Mouse (Mus musculus) stomach, embryonic 16.5 days (tissue): ENCODE results near the gene Ppp1r12a. TPM values are rescaled to one million over a fixed set of nuclear protein-coding genes. Genes with fewer than 3 reads are reported as not detected.

ENCODE experiments used
- ATAC-seq: fragments of 200-750 bp; cut with Nextera tagmentation; 2 replicates; pipeline ENCODE4 v1.8.0; 2017; ENCODE audit warnings: moderate number of reproducible peaks, moderate TSS enrichment; ENCODE audit not compliant: insufficient read depth, low FRiP score
- H3K27ac ChIP-seq: fragments of 300-500 bp; sonication (generic); 2 replicates; pipeline ENCODE4 v1.5.1; 2014; ENCODE audit warnings: low read length
- H3K27me3 ChIP-seq: fragments of 300-500 bp; sonication (generic); 2 replicates; pipeline ENCODE4 v1.6.1; 2014; ENCODE audit warnings: low read length, control low read depth, mixed read lengths; ENCODE audit not compliant: control insufficient read depth, insufficient read depth
- H3K36me3 ChIP-seq: fragments of 300-500 bp; sonication (generic); 2 replicates; pipeline ENCODE4 v1.6.1; 2014; ENCODE audit warnings: low read length; ENCODE audit not compliant: control insufficient read depth, insufficient read depth
- H3K4me1 ChIP-seq: fragments of 300-500 bp; sonication (generic); 2 replicates; pipeline ENCODE4 v1.6.1; 2014; ENCODE audit warnings: low read length, control low read depth, mixed read lengths; ENCODE audit not compliant: control insufficient read depth, insufficient read depth
- H3K4me2 ChIP-seq: fragments of 300-500 bp; sonication (generic); 2 replicates; pipeline ENCODE4 v1.6.1; 2014; ENCODE audit warnings: low read depth, low read length, mixed read lengths
- H3K4me3 ChIP-seq: fragments of 300-500 bp; sonication (generic); replicated peaks from 2 replicates; pipeline ENCODE4 v1.5.1; 2014; ENCODE audit warnings: mild to moderate bottlenecking, low read length
- H3K9ac ChIP-seq: fragments of 300-500 bp; sonication (generic); 2 replicates; pipeline ENCODE4 v1.6.1; 2014; ENCODE audit warnings: low read length
- H3K9me3 ChIP-seq: fragments of 300-500 bp; sonication (generic); replicated peaks from 2 replicates; pipeline ENCODE4 v1.6.1; 2016; ENCODE audit warnings: low read length, control low read depth; ENCODE audit not compliant: control insufficient read depth
- WGBS: fragments of 180-500 bp; shearing (Covaris S2); extraction: QIAGEN DNeasy Blood & Tissue Kit; methylation state at CpG from one replicate; pipeline ENCODE4 v1.1.7; 2014; 5-methylcytosine and 5-hydroxymethylcytosine counted together
- polyA plus RNA-seq: library from polyadenylated mRNA; unstranded; fragments of >200 nt; fragmentation: Nextera tagmentation; extraction: Ambion mirVana; gene quantifications from 2 replicates; pipeline ENCODE4 v1.2.1, GENCODE M21; 2015

Gene Ppp1r12a
- polyA plus RNA-seq, 1 experiment from 2014 or later, result 104 TPM

GRCm38 (mm10) chr10:108133745-108134144, 28.2 kb upstream of the Ppp1r12a start:
- no peaks in the 10 kb centered on the region for H3K4me1 ChIP-seq
- H3K9me3 ChIP-seq, result no peaks in the 10 kb centered on the region
- H3K4me2 ChIP-seq, result no peak overlapping the region
- H3K27ac ChIP-seq, result no peak overlapping the region
- no peak overlapping the region for H3K4me3 ChIP-seq
- no peak overlapping the region for H3K9ac ChIP-seq
- H3K36me3 ChIP-seq, result no peaks in the 10 kb centered on the region
- WGBS, result 65% methylated on average over 5 of the region's 5 CpGs
- H3K27me3 ChIP-seq, result no peaks in the 10 kb centered on the region
- ATAC-seq, result no peak

DNA sequence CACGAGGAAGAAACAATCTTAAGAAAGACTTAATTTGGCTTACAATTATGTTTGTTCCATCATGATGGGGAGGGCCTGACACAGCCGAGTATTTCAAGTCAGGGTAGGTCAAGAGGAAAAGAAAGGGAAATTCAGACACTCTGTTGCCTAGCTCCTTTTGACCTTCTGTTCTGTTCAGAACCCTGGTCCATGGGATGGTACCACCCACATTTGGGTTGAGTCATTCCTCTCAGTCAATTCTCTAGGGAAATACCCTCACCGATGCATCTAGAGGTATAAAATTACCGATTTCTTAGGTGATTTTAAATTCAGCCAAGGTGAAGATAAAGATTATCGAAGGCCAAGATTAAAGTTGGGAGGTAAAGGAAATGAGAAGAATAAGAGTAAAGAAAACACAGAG, 23.6 kb upstream of the Ppp1r12a start:
- Histone ChIP-seq H3K9ac (no peak overlapping the region), H3K4me3 (no peak overlapping the region), H3K27ac (no peak overlapping the region), H3K4me2 (no peak overlapping the region), H3K4me1 (no peaks in the 10 kb centered on the region), H3K9me3 (no peaks in the 10 kb centered on the region), H3K27me3 (no peaks in the 10 kb centered on the region), H3K36me3 (no peaks in the 10 kb centered on the region)
- no peak for ATAC-seq
- 83% methylated on average over 5 of the region's 5 CpGs for WGBS

- Histone ChIP-seq H3K27me3 (no peaks in the 10 kb centered on the region), H3K9me3 (no peaks in the 10 kb centered on the region)
Measured at GRCm38 (mm10) chr10:108139788-108140187, 22.2 kb upstream of the Ppp1r12a start.

GRCm38 (mm10) chr10:108140742-108141141, 21.3 kb upstream of the Ppp1r12a start:
- no peaks in the 10 kb centered on the region for H3K36me3 ChIP-seq
- H3K9me3 ChIP-seq, result no peaks in the 10 kb centered on the region
- no peak overlapping the region for H3K9ac ChIP-seq
- H3K4me2 ChIP-seq, result no peak overlapping the region
- ATAC-seq, result no peak
- no peak overlapping the region for H3K4me3 ChIP-seq
- no peaks in the 10 kb centered on the region for H3K27me3 ChIP-seq
- H3K27ac ChIP-seq, result no peak overlapping the region
- WGBS, result 84% methylated on average over 3 of the region's 3 CpGs
- H3K4me1 ChIP-seq, result no peaks in the 10 kb centered on the region

More at GRCm38 (mm10) chr10:108139788-108140187, 22.2 kb upstream of the Ppp1r12a start:
- Histone ChIP-seq H3K9ac (no peak overlapping the region), H3K36me3 (no peaks in the 10 kb centered on the region), H3K4me1 (no peaks in the 10 kb centered on the region), H3K4me2 (no peak overlapping the region), H3K27ac (no peak overlapping the region), H3K4me3 (no peak overlapping the region)
- ATAC-seq, result no peak
- 76% methylated on average over 3 of the region's 3 CpGs for WGBS

- Histone ChIP-seq H3K36me3 (no peaks in the 10 kb centered on the region), H3K27ac (no peak overlapping the region), H3K4me2 (no peak overlapping the region), H3K9ac (no peak overlapping the region), H3K27me3 (no peaks in the 10 kb centered on the region), H3K4me3 (no peak overlapping the region), H3K9me3 (no peaks in the 10 kb centered on the region), H3K4me1 (no peaks in the 10 kb centered on the region)
- 77% methylated on average over 4 of the region's 4 CpGs for whole genome bisulfite sequencing
- ATAC-seq, result no peak
Measured at GRCm38 (mm10) chr10:108143991-108144525, 17.9 kb upstream of the Ppp1r12a start.

- no peak overlapping the region for H3K4me3 ChIP-seq
- no peaks in the 10 kb centered on the region for H3K36me3 ChIP-seq
- ATAC-seq, result no peak
- no peak overlapping the region for H3K9ac ChIP-seq
- no peaks in the 10 kb centered on the region for H3K27me3 ChIP-seq
- 85% methylated on average over 9 of the region's 9 CpGs for WGBS
- H3K27ac ChIP-seq, result no peak overlapping the region
- H3K9me3 ChIP-seq, result no peaks in the 10 kb centered on the region
- H3K4me2 ChIP-seq, result no peak overlapping the region
- H3K4me1 ChIP-seq, result no peaks in the 10 kb centered on the region
Measured at GRCm38 (mm10) chr10:108145701-108146100, 16.3 kb upstream of the Ppp1r12a start.

DNA sequence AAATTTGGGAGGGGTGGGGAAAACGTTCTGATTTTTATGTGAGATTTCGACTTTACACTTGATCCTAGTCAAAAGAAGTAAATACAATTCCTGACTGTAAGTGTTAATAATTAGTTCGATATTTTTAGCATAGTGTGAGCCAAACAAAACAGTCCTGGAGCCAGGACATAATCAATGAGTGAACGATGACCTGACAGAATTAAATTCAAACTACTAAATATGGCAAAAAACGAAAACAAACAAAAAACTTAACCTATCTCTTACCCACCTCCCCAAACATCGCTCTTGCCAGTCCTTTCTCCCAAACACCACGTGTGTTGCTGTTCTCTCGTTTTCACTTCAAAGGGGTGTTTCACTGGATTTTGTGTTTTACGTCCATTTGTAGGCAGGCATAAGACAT, 15.0 kb upstream of the Ppp1r12a start:
- Histone ChIP-seq H3K36me3 (no peaks in the 10 kb centered on the region), H3K4me3 (no peak overlapping the region), H3K9ac (no peak overlapping the region), H3K9me3 (no peaks in the 10 kb centered on the region), H3K4me2 (no peak overlapping the region), H3K27me3 (no peaks in the 10 kb centered on the region), H3K27ac (no peak overlapping the region), H3K4me1 (no peaks in the 10 kb centered on the region)
- ATAC-seq, result no peak
- 73% methylated on average over 9 of the region's 9 CpGs for WGBS

DNA sequence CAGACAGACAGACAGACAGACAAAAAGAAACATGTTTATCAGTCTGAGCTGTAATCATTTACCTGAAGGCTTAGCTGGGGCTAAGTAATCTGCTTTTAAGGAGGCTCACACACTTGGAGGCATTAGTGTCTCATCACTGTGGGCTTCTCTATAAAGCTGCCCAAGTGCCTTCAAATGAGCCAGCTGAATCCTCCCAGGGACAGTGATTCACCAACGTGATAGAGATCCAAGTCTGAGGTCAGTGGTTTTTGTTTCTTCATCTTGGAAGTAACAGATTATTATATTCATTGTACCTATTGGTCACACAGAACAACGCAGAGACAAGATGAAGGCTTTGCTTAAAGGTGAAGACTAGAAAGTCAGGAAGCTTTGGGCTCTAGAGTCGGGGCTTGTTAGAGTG, 8.7 kb upstream of the Ppp1r12a start:
- H3K4me3 ChIP-seq, result no peak overlapping the region
- no peak overlapping the region for H3K9ac ChIP-seq
- no peak overlapping the region for H3K4me2 ChIP-seq
- 84% methylated on average over 3 of the region's 3 CpGs for WGBS
- H3K36me3 ChIP-seq, result no peaks in the 10 kb centered on the region
- H3K27ac ChIP-seq, result no peak overlapping the region
- no peaks in the 10 kb centered on the region for H3K27me3 ChIP-seq
- ATAC-seq, result no peak
- H3K4me1 ChIP-seq, result 0 out of 2 replicates have a peak, but pooled peaks cover 7% of the 10 kb centered on the region
- H3K9me3 ChIP-seq, result no peaks in the 10 kb centered on the region

- Histone ChIP-seq H3K27me3 (no peaks in the 10 kb centered on the region), H3K4me1 (0 out of 2 replicates have a peak, but pooled peaks cover 7% of the 10 kb centered on the region), H3K4me2 (no peak overlapping the region), H3K9me3 (no peaks in the 10 kb centered on the region), H3K36me3 (no peaks in the 10 kb centered on the region), H3K4me3 (no peak overlapping the region), H3K9ac (no peak overlapping the region), H3K27ac (peak overlapping the region; percentile 58)
- peak; percentile 62 for ATAC-seq
- 58% methylated on average over 21 of the region's 21 CpGs for WGBS
Measured at GRCm38 (mm10) chr10:108155042-108155686, 6.8 kb upstream of the Ppp1r12a start.
